8 mouse cellular contexts compared by ENCODE assay signal in the genomic region with DNA sequence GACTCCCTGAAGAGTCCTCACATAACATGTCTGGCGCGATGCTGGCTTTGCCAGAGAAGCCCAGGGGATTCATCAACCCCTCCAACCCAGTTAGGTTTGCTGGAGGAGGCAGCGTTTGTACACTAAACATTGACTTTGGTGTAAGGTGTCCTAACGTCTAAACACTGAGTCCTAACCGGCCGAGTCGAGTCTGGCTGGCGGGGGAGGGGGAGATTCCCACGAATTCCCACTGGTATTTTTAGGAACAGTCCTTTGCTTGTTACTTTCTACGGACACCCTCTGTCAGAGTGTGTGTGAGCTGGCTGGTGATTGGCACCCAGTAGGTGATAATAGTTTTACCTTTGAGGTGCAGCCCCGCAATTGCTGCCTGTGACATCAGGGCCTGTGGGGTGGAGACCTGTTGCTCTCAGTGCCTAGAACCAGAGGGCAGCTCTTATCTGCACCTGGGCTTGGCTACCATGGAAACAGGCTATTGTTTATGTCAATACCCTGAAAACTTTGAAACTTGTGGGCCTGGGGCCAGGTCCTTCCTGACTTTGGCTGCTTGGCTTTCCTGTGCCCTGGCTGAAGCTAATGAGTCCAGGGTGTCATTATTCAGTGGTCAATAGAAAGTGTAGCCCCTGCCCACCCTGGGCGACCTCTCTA. TPM values are rescaled to one million over a fixed set of nuclear protein-coding genes. Genes with fewer than 3 reads are reported as not detected.
A peak's percentile ranks its signal among the peaks of the same experiment; 100 is the strongest.
DNase-seq lines count a peak whose midpoint lies in the region; ATAC-seq and TF ChIP-seq lines count a peak whose summit lies in the region.

No protein-coding gene starts in this region.

- no peaks in the 10 kb centered on the region for H3K27me3 ChIP-seq in midbrain, embryonic 14.5 days (ENCODE audit: control insufficient read depth, insufficient read depth, low read length)
- H3K27me3 ChIP-seq in midbrain, postnatal 0 days (ENCODE audit: insufficient read depth, low read length) = no peaks in the 10 kb centered on the region
- H3K27me3 ChIP-seq in lung, embryonic 16.5 days (ENCODE audit: control insufficient read depth, insufficient read depth, low read depth, low read length) = no peaks in the 10 kb centered on the region

- H3K4me2 ChIP-seq in midbrain, embryonic 14.5 days (ENCODE audit: low read length) = no peak overlapping the region
- no peak overlapping the region for H3K4me2 ChIP-seq in midbrain, postnatal 0 days (ENCODE audit: low read depth, low read length, poor library complexity, severe bottlenecking)
- H3K4me2 ChIP-seq in lung, embryonic 16.5 days (ENCODE audit: low read depth, low read length) = no peak overlapping the region

- WGBS in midbrain, embryonic 14.5 days = 40% methylated on average over 12 of the region's 12 CpGs
- 44% methylated on average over 12 of the region's 12 CpGs for WGBS in midbrain, postnatal 0 days
- 17% methylated on average over 12 of the region's 12 CpGs for WGBS in lung, embryonic 16.5 days

- peak; percentile 22 for DNase-seq in midbrain, embryonic 14.5 days
- no peak for DNase-seq in midbrain, postnatal 0 days (ENCODE audit: low spot score)
- peak; percentile 97 for DNase-seq in heart, adult 11 months
- peak; percentile 54 for DNase-seq in kidney, adult 9 months
- no peak for DNase-seq in adrenal gland, postnatal 25 days
- no peak for DNase-seq in right cerebral cortex, postnatal 36 days (ENCODE audit: low spot score in 2 of 2)

- TF ChIP-seq CTCF in midbrain, postnatal 0 days (IDR thresholded peaks at IDR 0.05) = no peak

- H3K27ac ChIP-seq in midbrain, embryonic 14.5 days (replicated peaks; ENCODE audit: low read depth, low read length) = no peak overlapping the region; the same call in 1 of the 2 replicates
- no peak overlapping the region for H3K27ac ChIP-seq in midbrain, postnatal 0 days (ENCODE audit: low read depth, low read length)
- peak overlapping the region; percentile 76 for H3K27ac ChIP-seq in lung, embryonic 16.5 days (ENCODE audit: low read length)

- ATAC-seq in midbrain, embryonic 14.5 days (ENCODE audit: low FRiP score, low TSS enrichment) = no peak
- ATAC-seq in midbrain, postnatal 0 days (ENCODE audit: low FRiP score) = no peak
- peak; percentile 78 for ATAC-seq in lung, embryonic 16.5 days (ENCODE audit: low read depth)
- no peak for ATAC-seq in megakaryocyte, adult 5-6 weeks (ENCODE audit: poor library complexity, severe bottlenecking)

- 0 out of 2 replicates have a peak, but pooled peaks cover 6% of the 10 kb centered on the region for H3K4me1 ChIP-seq in midbrain, embryonic 14.5 days (ENCODE audit: control insufficient read depth, insufficient read depth, low read length)
- H3K4me1 ChIP-seq in midbrain, postnatal 0 days (ENCODE audit: insufficient read depth, low read length) = no peaks in the 10 kb centered on the region
- peaks cover 8% of the 10 kb centered on the region for H3K4me1 ChIP-seq in lung, embryonic 16.5 days (replicated peaks; ENCODE audit: control insufficient read depth, insufficient read depth, low read length)

- peaks cover 32% of the 10 kb centered on the region for H3K36me3 ChIP-seq in midbrain, embryonic 14.5 days (ENCODE audit: control insufficient read depth, insufficient read depth, low read length)
- H3K36me3 ChIP-seq in midbrain, postnatal 0 days (ENCODE audit: insufficient read depth, low read length) = peaks cover 28% of the 10 kb centered on the region
- peaks cover 12% of the 10 kb centered on the region for H3K36me3 ChIP-seq in lung, embryonic 16.5 days (ENCODE audit: control insufficient read depth, insufficient read depth, low read length)

- H3K4me3 ChIP-seq in midbrain, embryonic 14.5 days (replicated peaks; ENCODE audit: low read depth, low read length) = no peak overlapping the region
- no peak overlapping the region for H3K4me3 ChIP-seq in midbrain, postnatal 0 days (ENCODE audit: low read depth, low read length)
- no peak overlapping the region for H3K4me3 ChIP-seq in lung, embryonic 16.5 days (ENCODE audit: low read length)

- H3K9ac ChIP-seq in midbrain, embryonic 14.5 days (replicated peaks; ENCODE audit: low read length) = no peak overlapping the region
- H3K9ac ChIP-seq in midbrain, postnatal 0 days (replicated peaks; ENCODE audit: low read length, poor library complexity, severe bottlenecking) = no peak overlapping the region
- H3K9ac ChIP-seq in lung, embryonic 16.5 days (ENCODE audit: low read length) = 0 out of 2 replicates have a peak overlapping the region, but pooled peaks have one; percentile 3

- no peaks in the 10 kb centered on the region for H3K9me3 ChIP-seq in midbrain, embryonic 14.5 days (ENCODE audit: control insufficient read depth, low read length)
- H3K9me3 ChIP-seq in midbrain, postnatal 0 days (ENCODE audit: low read length) = no peaks in the 10 kb centered on the region
- H3K9me3 ChIP-seq in lung, embryonic 16.5 days (ENCODE audit: control insufficient read depth, low read length) = no peaks in the 10 kb centered on the region

RNA-seq across cellular contexts. Expression of a gene that starts 4.4 kb away (rescaled TPM):
- polyA plus RNA-seq in midbrain, embryonic 14.5 days (2014; fragmentation: Nextera tagmentation; extraction: Ambion mirVana) = not detected in 2 replicates
- total RNA-seq in midbrain, postnatal 0 days (2014; rRNA removed) = not detected in 2 replicates
- 0.41 and 0.53 TPM in 2 replicates for polyA plus RNA-seq in midbrain, postnatal 0 days (2015; fragmentation: Nextera tagmentation; extraction: Ambion mirVana)
- not detected in 2 replicates for polyA plus RNA-seq in lung, embryonic 16.5 days (2015; fragmentation: Nextera tagmentation; extraction: Ambion mirVana)
- not detected in 2 replicates for total RNA-seq in megakaryocyte, adult 5-6 weeks (2015)
- not detected in 2 replicates for total RNA-seq in megakaryocyte, adult 5-6 weeks (2017)
- total RNA-seq in adrenal gland, postnatal 25 days (2021) = not detected in 2 replicates

RNA-seq across cellular contexts. Expression of a gene that starts 41.6 kb away (rescaled TPM):
- polyA plus RNA-seq in midbrain, embryonic 14.5 days (2014; fragmentation: Nextera tagmentation; extraction: Ambion mirVana) = 0.09 TPM in 1 of 2 replicates, not detected in the other
- total RNA-seq in midbrain, postnatal 0 days (2014; rRNA removed) = not detected in 2 replicates
- 0.07 and 0.09 TPM in 2 replicates for polyA plus RNA-seq in midbrain, postnatal 0 days (2015; fragmentation: Nextera tagmentation; extraction: Ambion mirVana)
- 0.18 and 0.28 TPM in 2 replicates for polyA plus RNA-seq in lung, embryonic 16.5 days (2015; fragmentation: Nextera tagmentation; extraction: Ambion mirVana)
- 0.02 and 0.07 TPM in 2 replicates for total RNA-seq in megakaryocyte, adult 5-6 weeks (2015)
- not detected in 2 replicates for total RNA-seq in megakaryocyte, adult 5-6 weeks (2017)
- total RNA-seq in adrenal gland, postnatal 25 days (2021) = 0.33 and 0.39 TPM in 2 replicates

RNA-seq across cellular contexts. Expression of a gene that starts 50.0 kb away (rescaled TPM):
- polyA plus RNA-seq in midbrain, embryonic 14.5 days (2014; fragmentation: Nextera tagmentation; extraction: Ambion mirVana) = 31.0 and 31.6 TPM in 2 replicates
- total RNA-seq in midbrain, postnatal 0 days (2014; rRNA removed) = 14.7 and 17.6 TPM in 2 replicates
- 34.7 and 35.7 TPM in 2 replicates for polyA plus RNA-seq in midbrain, postnatal 0 days (2015; fragmentation: Nextera tagmentation; extraction: Ambion mirVana)
- 12.5 and 14.5 TPM in 2 replicates for polyA plus RNA-seq in lung, embryonic 16.5 days (2015; fragmentation: Nextera tagmentation; extraction: Ambion mirVana)
- total RNA-seq in megakaryocyte, adult 5-6 weeks (2015) = 0.80 and 1.5 TPM in 2 replicates
- total RNA-seq in megakaryocyte, adult 5-6 weeks (2017) = 0.66 TPM in 1 of 2 replicates, not detected in the other
- 90.3 and 96.4 TPM in 2 replicates for total RNA-seq in adrenal gland, postnatal 25 days (2021)

Comparison
In these comparisons a context has a peak if more than half of its experiments do, and no peak if none do; other contexts are left out.
1. DNase-seq: peak in midbrain, embryonic 14.5 days (single experiment), heart, adult 11 months (single experiment) and kidney, adult 9 months (single experiment); none in midbrain, postnatal 0 days (single experiment), adrenal gland, postnatal 25 days (single experiment) and right cerebral cortex, postnatal 36 days (0 of 2).